Mouse (Mus musculus) gastrocnemius, adult 8-10 months (tissue): ENCODE data around the gene Arl8a. TPM values are rescaled to one million over a fixed set of nuclear protein-coding genes. Genes with fewer than 3 reads are reported as not detected.
"Not testable (repeated sequence)": the region's sequence is repeated elsewhere in the genome, so short reads cannot be mapped to it uniquely, and the experiment has no call there.

ENCODE experiments used
- DNase-seq, 2 experiments: peaks; one replicate each; pipeline ENCODE4 v3.0.0; 2022; ENCODE audit warnings: low spot score in 2 of 2
- total RNA-seq, 4 experiments: library from RNA; stranded (reverse); gene quantifications; 2 replicates each; pipeline ENCODE4 v1.2.4; 2022

The Arl8a gene
- total RNA-seq: 10 to 100 TPM; 16.6 to 19.3 (median 18.0) TPM

DNA sequence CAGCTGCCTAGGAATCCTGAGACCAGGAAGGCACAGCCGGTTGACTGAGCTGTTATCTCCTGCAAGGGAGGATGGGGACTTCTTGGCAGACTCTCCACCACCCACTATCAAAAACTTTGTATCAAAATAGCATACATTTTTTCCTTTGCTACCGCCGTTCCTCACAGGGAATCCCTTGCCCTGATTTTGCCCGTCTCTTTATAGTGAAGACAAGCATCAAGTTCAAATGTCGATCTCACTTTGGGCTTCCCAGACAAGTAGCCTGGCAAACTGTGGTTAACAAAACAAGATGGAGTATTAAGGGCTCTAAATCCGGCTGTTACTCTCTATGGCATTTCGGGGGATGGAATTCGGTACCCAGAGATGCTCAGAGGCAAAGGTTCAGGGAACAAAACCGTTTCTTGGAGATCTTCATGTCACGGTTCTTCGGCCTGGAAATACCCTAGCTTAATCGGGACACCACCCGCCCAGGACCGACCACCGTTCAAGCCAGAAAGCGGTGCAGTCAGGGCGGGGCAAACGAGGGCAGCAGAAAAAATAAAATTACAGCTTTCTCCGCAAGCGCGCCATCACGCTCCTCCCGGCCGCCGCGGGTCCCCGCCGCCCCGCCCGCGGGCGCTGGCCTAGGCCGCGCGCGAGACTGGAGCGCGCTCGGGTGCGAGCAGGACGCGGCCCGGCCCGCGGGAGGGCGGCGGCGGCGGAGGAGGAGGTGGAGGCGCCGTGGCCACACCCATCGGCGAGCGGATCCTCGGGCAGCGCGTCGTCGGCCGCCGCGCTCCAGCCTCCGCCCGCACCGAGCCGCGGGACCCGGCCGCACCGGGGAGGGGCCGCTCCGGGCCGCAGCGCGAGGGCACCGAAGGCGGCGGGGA, at the start of gene Arl8a:
Arl8a (plus strand) TSS at position 748 of the 869 bp plus-strand sequence.
- peak; percentile 67 to 81 for DNase-seq

DNA sequence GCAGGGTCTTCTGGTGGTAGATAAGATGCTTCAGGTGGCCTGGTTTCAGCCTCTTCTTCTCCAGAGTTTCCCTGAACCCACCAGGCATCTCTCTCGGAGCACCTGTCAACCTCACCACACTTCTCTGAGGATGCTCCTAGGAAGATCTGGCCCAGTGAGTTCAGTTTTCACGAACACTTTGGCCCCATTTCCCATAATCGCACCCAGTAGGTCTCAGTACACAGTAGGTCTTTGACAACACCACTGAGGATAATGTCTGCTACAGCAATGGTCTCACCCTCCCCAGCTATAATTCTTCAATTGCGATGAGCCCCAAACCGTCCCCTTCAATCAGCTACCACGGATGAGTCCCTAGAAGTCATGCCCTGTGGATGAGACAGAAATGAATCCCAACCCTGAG, 49.2 kb upstream of the Arl8a start:
- DNase-seq: no peak

DNA sequence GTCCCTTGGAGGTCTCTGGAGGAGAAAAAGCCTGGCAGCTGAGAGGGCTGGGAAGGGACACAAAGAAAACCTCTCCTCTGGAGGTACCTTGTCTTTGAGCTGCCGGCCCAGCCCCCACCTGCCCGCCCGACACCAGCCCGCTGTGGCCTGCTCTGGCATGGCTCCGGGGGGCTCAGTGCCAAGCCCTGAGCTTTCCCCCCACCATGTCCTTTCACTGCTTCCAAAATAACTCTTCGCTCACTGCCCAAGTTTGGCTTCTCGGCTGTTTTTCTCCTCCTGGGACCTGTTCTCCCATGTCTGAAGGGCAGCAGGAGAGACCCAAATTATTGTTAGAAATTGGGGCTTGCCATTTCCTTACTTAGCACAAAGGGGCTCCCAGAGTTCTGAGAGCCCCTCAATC, 48.2 kb upstream of the Arl8a start:
- DNase-seq: peak; percentile 52 to 82

GRCm38 (mm10) chr1:135100400-135100799, 46.2 kb upstream of the Arl8a start:
- DNase-seq: no peak

DNA sequence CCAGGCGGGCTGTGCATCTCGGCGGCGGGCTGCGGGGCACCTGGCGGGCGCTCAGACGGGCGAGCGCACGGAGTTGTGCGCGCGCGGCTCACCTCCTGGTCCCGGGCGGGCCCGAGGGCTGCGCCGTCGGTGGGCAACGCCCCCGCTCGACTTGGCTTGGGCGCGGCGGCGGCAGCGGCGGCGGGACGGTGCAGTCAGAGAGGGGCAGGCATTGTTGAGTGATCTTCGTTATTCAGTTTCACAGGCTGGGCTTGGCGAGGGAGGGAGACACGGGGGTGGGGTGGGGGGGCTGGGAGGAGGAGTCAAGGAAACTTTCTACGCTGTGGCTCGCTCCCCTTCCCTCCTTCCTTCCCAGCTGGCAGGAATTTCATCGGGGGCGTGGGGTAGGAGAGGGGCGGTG, 41.5 kb upstream of the Arl8a start, which contains the start of gene Lgr6:
Lgr6 (minus strand) TSS at position 153 of the 400 bp plus-strand sequence.
- DNase-seq: no peak

DNA sequence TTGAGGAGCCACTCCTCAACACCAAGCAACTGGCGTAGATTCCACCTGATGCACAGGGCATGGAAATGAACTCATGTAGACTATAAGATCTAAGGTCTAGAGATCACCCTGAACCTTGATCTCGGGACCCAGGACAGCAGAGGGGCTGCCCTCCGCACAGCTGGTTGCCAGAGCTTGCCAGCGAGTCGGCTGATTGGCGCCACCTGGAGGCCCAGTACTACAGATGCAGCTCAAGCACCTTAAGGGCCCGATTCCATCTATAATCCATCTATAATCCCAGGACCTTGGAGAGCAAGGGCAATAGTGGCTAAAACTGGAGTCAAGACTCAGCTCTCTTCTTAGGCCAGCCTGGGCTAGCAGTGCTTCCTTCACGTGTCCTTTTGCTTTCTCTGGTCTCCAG, 40.7 kb upstream of the Arl8a start:
- DNase-seq: no peak

DNA sequence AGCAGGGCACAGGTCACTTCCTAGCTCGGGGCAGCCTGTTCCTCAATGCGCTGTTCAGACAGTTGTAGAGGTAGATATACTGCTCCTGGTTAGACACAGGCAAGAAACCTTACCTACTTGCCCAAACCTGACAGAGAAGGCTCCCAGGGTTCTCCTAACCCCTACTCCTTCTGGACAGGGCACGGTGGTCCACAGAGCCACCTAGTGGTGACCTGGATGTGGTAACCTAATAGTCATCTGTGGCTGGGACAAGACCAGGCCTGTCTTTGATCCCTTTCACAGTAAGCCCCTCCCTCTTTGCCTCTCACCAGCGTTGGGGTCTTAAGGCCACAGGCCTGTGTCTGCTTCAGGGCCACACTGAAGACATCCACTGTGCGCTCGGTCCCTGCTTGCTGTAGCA, 38.0 kb upstream of the Arl8a start:
- DNase-seq: no peak

GRCm38 (mm10) chr1:135110075-135110474, 36.5 kb upstream of the Arl8a start:
- DNase-seq: no peak

DNA sequence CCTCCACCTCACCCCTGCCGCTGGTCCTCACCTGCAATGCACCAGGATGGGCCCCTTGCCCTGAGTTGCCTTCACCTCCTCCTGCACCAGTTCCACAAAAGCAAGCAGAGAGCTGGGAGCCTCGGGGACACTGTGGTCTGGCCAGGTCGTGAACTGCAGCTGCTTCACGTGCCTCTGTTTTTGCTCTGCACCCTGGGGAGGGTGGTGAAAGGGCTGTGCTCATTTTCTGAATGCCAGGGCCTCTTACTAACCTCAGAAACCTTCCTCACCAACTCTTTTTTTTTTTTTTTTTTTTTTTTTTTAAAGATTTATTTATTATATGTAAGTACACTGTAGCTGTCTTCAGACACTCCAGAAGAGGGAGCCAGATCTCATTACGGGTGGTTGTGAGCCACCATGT, 35.4 kb upstream of the Arl8a start:
- DNase-seq: not testable (repeated sequence)

GRCm38 (mm10) chr1:135112661-135113060, 34.0 kb upstream of the Arl8a start:
- DNase-seq: no peak

DNA sequence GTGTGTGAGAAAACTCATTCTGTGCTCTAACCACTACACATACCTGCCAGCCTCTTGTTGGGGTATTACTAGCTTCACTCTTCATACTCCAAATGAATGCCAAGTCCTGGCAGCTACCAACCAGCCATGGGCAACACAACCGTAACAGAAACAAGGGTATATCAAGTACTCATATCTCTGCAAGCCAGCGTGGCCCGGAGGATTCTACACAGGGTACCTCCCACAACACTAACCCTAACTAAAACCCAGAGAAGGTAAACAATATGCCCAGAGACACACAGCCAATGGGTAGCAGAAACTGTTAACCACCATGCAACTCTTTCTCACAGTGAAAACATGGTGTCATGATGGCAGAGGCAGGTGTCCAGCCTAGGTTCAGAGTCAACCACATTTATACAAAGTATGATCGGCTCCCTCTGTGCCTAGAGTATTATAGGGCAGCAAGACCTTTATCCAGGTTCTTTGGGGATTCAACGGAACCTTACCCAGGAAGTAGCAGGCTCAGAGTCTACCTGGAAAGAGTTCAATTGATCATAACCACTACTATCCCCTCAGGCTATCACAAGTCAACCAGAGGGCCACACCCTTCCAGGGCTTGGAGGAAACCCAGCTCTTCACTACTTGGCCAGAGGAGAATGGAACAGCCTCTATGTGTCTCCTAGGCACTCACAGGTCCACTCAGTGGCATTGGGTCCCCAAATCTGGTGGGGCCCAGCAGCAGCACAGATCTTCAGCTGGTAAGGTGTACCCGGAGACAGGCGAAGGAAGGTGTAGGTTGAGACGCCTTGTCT, 21.9 kb upstream of the Arl8a start:
- DNase-seq: no peak

GRCm38 (mm10) chr1:135125990-135126389, 20.6 kb upstream of the Arl8a start:
- DNase-seq: no peak

- DNase-seq: no peak
Observed at GRCm38 (mm10) chr1:135126443-135127027, 20.1 kb upstream of the Arl8a start.

GRCm38 (mm10) chr1:135128011-135128441, 18.6 kb upstream of the Arl8a start:
- no peak for DNase-seq

- no peak for DNase-seq
Observed at GRCm38 (mm10) chr1:135128986-135129385, 17.6 kb upstream of the Arl8a start.

DNA sequence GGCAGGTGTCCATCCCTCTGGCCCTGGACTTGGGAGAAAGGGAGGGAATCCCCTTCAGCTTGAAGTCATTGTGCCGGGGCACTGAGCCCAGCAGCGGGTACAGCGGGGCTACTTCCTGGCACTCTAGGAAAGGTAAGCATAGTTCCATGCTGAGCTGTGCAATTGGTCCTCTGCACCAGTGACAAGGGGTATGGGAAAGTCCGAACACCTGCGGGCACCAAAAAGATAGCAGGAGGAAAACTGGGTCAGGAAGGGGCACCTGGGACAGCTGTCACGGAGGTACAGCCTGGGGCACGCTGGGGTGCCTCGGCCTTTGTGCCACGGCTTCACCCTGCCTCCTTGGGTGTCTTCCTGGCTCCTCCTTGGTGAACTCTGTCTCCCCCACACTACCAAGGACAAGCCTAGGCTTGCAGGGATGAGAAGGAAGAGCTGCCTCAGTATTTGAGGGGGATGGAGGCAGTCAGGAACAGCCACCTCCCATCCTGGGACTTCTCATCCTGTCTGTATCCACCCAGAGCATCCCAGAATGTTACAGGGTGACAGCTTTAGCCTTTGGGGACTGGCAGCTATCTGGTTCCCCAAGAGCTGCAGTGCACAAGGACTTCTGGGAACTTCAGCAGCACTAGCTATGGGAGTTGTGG, 17.0 kb upstream of the Arl8a start:
- DNase-seq: no peak

GRCm38 (mm10) chr1:135130376-135131018, 16.1 kb upstream of the Arl8a start:
- DNase-seq: no peak

DNA sequence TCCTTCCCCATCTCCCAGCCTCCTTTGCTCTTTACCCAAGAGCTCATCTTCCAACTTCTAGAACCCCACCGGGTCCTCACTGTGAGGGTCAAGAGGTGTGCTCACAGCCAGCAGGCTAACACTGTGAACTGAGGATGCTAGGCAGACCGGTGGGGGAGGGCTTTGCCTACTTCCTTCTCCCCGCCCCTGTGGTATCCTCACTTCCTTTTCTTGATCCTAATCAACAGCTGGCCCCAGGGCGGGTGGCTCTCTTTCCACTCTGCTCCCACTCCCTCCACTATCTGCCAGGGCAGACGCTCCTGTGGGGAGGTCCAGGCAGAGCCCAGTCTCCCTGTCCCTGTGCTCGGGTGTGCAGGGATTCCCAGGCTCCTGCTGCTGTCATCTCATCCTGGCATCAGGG, 15.6 kb upstream of the Arl8a start:
- no peak for DNase-seq

- no peak for DNase-seq
Observed at GRCm38 (mm10) chr1:135131560-135131959, 15.1 kb upstream of the Arl8a start.

GRCm38 (mm10) chr1:135132473-135132872, 14.2 kb upstream of the Arl8a start, which contains the start of gene Ptpn7:
TSS of gene Ptpn7 (plus strand) at chr1:135132700.
- no peak for DNase-seq

DNA sequence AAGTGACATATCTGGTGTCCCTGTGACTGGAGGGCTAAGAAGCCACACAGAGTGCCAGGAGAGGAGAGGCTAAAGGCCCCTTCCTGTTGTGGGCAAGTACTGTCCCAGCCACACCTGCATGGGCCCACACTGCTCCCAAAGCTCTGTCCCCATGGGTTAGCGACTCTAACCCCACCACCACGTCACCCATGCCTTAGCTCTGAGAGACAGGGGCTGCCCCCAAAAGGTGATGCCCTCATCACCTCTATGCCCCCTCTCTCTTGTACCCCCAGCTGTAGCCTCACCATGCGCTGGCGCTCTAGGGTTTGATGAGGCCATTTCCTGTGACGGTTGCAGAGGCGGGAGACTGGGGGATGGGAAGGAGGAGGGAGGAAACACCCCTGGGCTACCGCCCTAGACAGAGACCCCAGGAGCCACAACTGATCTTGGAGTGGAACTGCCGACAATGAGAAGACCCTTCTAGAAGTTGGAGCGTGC, 13.7 kb upstream of the Arl8a start:
- DNase-seq: no peak
